Mouse (Mus musculus): ENCODE measurements around the gene Slamf9.

GRCm38 (mm10) chr1:172514213-172514529, 39.0 kb downstream of the Slamf9 start:
- TF ChIP-seq POLR2A (IDR thresholded peaks at IDR 0.05; ENCODE audit: extremely low read depth, insufficient read depth, low read length) (no peak), CTCF (IDR thresholded peaks at IDR 0.05; ENCODE audit: extremely low read depth, insufficient read depth, low read length) (no peak)
